Mouse (Mus musculus): ENCODE data around the gene Tns1.

Tns1 gene

GRCm38 (mm10) chr1:74124021-74124981 is at the start of gene Tns1:
TSS of gene Tns1 (minus strand) at chr1:74124449.
- DNase-seq: peak; percentile 96

- no peak for DNase-seq
These were observed 48.5 kb upstream of the Tns1 start for GRCm38 (mm10) chr1:74172722-74173121.

GRCm38 (mm10) chr1:74169721-74170120 is 45.5 kb upstream of the Tns1 start:
- peak; percentile 48 for DNase-seq

- DNase-seq: peak; percentile 66
These were observed 42.9 kb upstream of the Tns1 start for GRCm38 (mm10) chr1:74167136-74167535.

- DNase-seq: peak; percentile 24
These were observed 35.8 kb upstream of the Tns1 start for GRCm38 (mm10) chr1:74160036-74160435.

GRCm38 (mm10) chr1:74159613-74160012 is 35.4 kb upstream of the Tns1 start:
- DNase-seq: peak; percentile 40

GRCm38 (mm10) chr1:74156381-74156910 is 32.2 kb upstream of the Tns1 start:
- peak; percentile 83 for DNase-seq

GRCm38 (mm10) chr1:74155435-74156012 is 31.3 kb upstream of the Tns1 start:
- DNase-seq: peak; percentile 63

GRCm38 (mm10) chr1:74153461-74154184 is 29.4 kb upstream of the Tns1 start, which contains the start of gene Cxcr2:
TSS of gene Cxcr2 (plus strand) at chr1:74153989.
- DNase-seq: peak; percentile 87

GRCm38 (mm10) chr1:74151091-74151490 is 26.8 kb upstream of the Tns1 start:
- peak; percentile 22 for DNase-seq

- DNase-seq: peak; percentile 78
These were observed 25.9 kb upstream of the Tns1 start for GRCm38 (mm10) chr1:74150101-74150500.

- peak; percentile 43 for DNase-seq
These were observed 25.0 kb upstream of the Tns1 start for GRCm38 (mm10) chr1:74149106-74149885.

GRCm38 (mm10) chr1:74141781-74142180 is 17.5 kb upstream of the Tns1 start:
- DNase-seq: no peak

- DNase-seq: peak; percentile 85
These were observed 15.2 kb upstream of the Tns1 start for GRCm38 (mm10) chr1:74139415-74139814.

- no peak for DNase-seq
These were observed 11.2 kb upstream of the Tns1 start for GRCm38 (mm10) chr1:74135326-74135950.

- peak; percentile 97 for DNase-seq
These were observed 9.7 kb upstream of the Tns1 start for GRCm38 (mm10) chr1:74133954-74134353.

GRCm38 (mm10) chr1:74132011-74132410 is 7.8 kb upstream of the Tns1 start:
- no peak for DNase-seq

GRCm38 (mm10) chr1:74130883-74131659 is 6.8 kb upstream of the Tns1 start:
- DNase-seq: no peak

- peak; percentile 97 for DNase-seq
These were observed 823 bp upstream of the Tns1 start, which contains the start of gene Rufy4 for GRCm38 (mm10) chr1:74124991-74125552. TSS of gene Rufy4 (plus strand) at chr1:74125541.

GRCm38 (mm10) chr1:74123215-74123614 is 1.0 kb downstream of the Tns1 start:
- DNase-seq: no peak

Data from heart, adult 11 months (tissue).